Mouse (Mus musculus): Measurements from ENCODE around the gene Gm13769. TPM values are rescaled to one million over a fixed set of nuclear protein-coding genes. Genes with fewer than 3 reads are reported as not detected.
"Not testable (repeated sequence)": the region's sequence is repeated elsewhere in the genome, so short reads cannot be mapped to it uniquely, and the experiment has no call there.

Gm13769 gene
- total RNA-seq (2021) = under 1 TPM in 1 of 2 experiments, not detected in 1; 0.16 TPM

DNA sequence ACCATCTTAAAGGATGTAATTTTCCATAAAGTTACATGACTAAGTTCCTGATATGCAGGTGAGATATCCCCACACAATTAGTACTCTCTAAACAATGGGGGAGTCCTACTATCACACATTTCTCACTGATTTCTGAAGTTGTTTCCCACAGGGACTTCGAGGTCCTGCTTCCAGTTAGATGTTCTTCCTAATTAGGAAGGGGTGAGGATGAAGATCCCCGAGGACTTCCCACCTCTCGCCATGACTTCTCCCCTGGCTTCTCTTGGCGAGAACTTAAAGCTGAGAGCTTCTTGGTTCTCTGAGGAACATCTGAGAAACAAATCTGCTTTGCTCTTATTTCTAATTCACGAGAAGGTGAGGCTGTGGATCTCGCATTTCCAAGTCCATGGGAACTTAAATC is at the start of gene Gm13769:
Gm13769 (plus strand) TSS at position 301 of the 400 bp plus-strand sequence.
- DNase-seq (ENCODE audit: low spot score in 2 of 2); intact Hi-C loops (cut with DNase I): not testable (repeated sequence)

DNA sequence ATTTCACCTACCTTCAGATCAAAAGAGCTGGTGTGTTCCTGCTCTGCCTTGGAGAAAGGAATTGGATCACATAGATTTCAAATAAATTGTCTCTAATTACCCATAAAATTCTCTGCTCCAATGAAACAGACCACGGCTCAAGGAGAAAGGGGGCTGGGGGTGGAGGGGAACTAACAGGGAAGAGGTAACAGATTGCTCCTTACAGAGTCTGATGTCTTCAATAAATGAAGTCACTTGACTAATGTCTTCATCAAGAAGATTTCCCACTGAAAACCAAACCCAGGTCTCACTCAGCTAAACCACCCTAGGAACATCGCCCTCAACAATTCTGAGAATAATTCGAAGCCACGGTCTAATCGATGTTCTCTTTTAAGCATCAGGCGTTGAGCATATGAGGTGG is 29.3 kb upstream of the Gm13769 start, which contains the start of gene Olfr1272:
Olfr1272 (minus strand) TSS at position 101 of the 400 bp plus-strand sequence.
- intact Hi-C loops (cut with DNase I) = no loop called here
- no peak for DNase-seq (ENCODE audit: low spot score in 2 of 2)

DNA sequence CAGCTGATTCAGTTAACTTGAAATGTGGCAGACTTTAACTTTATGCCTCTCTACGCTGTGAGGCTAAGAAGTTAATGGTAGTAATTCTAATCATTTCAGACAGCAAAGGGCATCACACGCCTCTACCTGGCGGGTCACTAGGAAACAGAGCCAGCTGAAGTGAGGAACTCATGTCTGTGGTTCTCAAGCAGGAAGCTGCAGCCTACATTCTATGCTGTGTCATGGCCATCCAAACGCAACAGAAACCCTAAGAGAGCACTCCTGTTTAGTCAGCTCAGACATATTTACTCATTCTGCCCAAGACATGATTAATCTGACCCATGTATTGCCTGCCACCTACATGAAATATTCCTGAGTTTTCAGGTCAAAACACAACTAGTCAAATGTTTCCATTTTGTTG is 24.7 kb downstream of the Gm13769 start:
- intact Hi-C loops (cut with DNase I); DNase-seq (ENCODE audit: low spot score in 2 of 2): not testable (repeated sequence)

DNA sequence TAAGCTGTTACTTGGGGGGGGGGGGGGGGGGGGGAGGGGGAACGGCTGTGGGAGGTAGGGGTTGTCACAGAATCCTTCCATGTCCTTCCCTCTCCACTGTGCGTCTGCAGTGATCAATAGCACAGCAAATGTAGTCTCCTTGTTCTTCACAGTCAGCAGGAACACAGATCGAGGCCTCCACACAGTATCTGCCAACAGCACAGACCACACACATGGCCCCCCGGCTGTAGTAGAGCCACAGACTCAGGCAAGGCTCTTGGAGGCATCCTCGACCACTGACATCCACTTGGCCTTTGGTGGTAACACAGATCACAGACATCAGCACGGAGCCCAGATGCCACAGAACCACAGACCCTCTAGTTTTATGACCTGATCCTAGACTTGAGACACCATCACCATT is 29.0 kb downstream of the Gm13769 start:
- intact Hi-C loops (cut with DNase I); DNase-seq (ENCODE audit: low spot score in 2 of 2): not testable (repeated sequence)

DNA sequence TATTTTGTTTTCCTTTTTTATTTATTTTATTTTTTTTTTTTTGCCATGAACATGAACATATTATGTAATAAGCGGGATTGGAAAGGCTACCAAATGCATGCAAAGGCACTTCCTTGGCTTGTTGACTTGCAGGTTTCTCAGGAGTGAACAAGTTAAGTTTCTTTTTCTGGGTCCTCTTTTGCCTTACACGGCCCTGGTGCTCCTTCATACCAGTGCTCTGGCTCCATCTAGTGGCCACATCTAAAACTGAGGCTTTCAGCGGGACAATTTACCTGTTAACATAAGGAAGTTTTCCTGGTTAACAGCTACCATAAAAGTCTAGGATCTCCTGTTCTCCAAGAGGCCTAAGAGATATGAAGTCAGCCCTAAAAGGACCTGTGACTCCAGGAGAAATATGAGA is 29.5 kb downstream of the Gm13769 start:
- DNase-seq (ENCODE audit: low spot score in 2 of 2) = not testable (repeated sequence)

DNA sequence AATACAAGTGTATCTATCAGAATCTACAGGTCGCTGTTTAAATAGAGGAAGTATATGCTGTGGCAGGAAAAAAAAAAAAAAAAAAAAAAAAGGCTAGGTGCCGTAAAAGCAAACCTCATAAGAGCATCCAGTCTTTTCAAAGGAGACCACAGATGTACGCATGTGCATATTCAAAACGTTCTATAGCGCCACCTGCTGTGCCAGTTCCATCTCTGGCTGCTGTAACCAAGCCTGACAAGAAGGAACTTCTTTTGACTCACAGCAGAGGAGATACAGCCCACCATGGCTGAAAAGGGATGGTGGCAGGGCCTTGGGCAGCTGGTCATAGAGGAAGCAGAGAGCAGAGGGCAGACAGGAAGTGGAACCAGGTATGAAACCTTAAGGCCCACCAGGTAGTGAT is 37.2 kb downstream of the Gm13769 start:
- DNase-seq (ENCODE audit: low spot score in 2 of 2); intact Hi-C loops (cut with DNase I): not testable (repeated sequence)

More for the DNA sequence above, 29.5 kb downstream of the Gm13769 start:
- intact Hi-C loops (cut with DNase I) = not testable (repeated sequence)

DNA sequence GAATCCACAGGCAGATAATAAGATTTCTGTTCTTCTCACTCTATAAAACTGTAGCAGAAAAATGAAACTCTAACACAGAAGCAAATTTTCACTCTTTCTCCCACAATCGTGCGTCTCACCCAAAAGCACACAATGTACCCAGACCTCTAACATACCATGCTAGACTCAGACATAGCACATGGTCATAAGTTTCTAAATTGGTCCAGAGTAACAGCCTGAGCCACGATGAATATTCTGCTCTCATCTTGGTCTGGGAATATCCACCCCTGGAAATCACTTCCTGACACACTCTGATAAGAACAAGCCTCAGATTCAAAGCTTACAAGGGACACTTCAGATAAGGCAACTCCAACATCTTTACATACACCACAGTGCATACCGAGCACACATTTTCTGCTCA is 38.2 kb downstream of the Gm13769 start:
- intact Hi-C loops (cut with DNase I); DNase-seq (ENCODE audit: low spot score in 2 of 2): not testable (repeated sequence)

Other genes starting within 250 kb of the Gm13769 start
- not detected for gene Olfr1269, start 200.8 kb upstream of the Gm13769 start, total RNA-seq (2021)
- gene Olfr32, start 179.9 kb upstream of the Gm13769 start, total RNA-seq (2021) = not detected
- not detected for gene Olfr1270, start 169.1 kb upstream of the Gm13769 start, total RNA-seq (2021)
- not detected for gene Olfr1506, start 97.7 kb upstream of the Gm13769 start, total RNA-seq (2021)
- gene Olfr142, start 64.6 kb upstream of the Gm13769 start, total RNA-seq (2021) = not detected
- not detected for gene Olfr1271, start 51.2 kb upstream of the Gm13769 start, total RNA-seq (2021)
- gene Olfr1272, start 29.4 kb upstream of the Gm13769 start, total RNA-seq (2021) = not detected
- gene Olfr1274-ps, start 76.5 kb downstream of the Gm13769 start, total RNA-seq (2021) = not detected

Data from left cerebral cortex, postnatal 36 days (tissue).